Mouse (Mus musculus) myocyte (in vitro differentiated cells): Measurements from ENCODE around the gene Armcx5. TPM values are rescaled to one million over a fixed set of nuclear protein-coding genes. Genes with fewer than 3 reads are reported as not detected.
"Not testable (repeated sequence)": the region's sequence is repeated elsewhere in the genome, so short reads cannot be mapped to it uniquely, and the experiment has no call there.

Experiments
- H3K27me3 ChIP-seq: one replicate; pipeline ENCODE4 v1.6.1; 2011; ENCODE audit not compliant: control insufficient read depth, insufficient read depth, insufficient read length
- H3K36me3 ChIP-seq: one replicate; pipeline ENCODE4 v1.6.1; 2011; ENCODE audit not compliant: control insufficient read depth, insufficient read depth
- H3K4me2 ChIP-seq: one replicate; pipeline ENCODE4 v1.6.1; 2011; ENCODE audit warnings: low read depth, control low read depth
- H3K4me3 ChIP-seq: one replicate; pipeline ENCODE4 v1.5.1; 2011; ENCODE audit warnings: mild to moderate bottlenecking, control low read depth, moderate library complexity
- H3K79me2 ChIP-seq: one replicate; pipeline ENCODE4 v1.6.1; 2011; ENCODE audit not compliant: control insufficient read depth, insufficient read depth
- H3ac ChIP-seq: one replicate; pipeline ENCODE4 v1.6.1; 2011; ENCODE audit not compliant: control insufficient read depth, insufficient read length
- polyA plus RNA-seq: library from polyadenylated mRNA; unstranded; fragments of >200 nt; fragmentation: generic; extraction: Trizol; gene quantifications from one replicate; pipeline ENCODE4 v1.2.1, GENCODE M21; 2012; ENCODE audit warnings: missing spikeins

The Armcx5 gene
- polyA plus RNA-seq, 1 experiment = 1.7 TPM

GRCm38 (mm10) chrX:135796305-135797211 is 54.0 kb downstream of the Armcx5 start:
- H3K36me3 ChIP-seq, H3ac ChIP-seq, H3K4me2 ChIP-seq, H3K4me3 ChIP-seq, H3K27me3 ChIP-seq, H3K79me2 ChIP-seq: not testable (repeated sequence)

Other genes starting within 250 kb of the Armcx5 start
- not detected for gene AV320801, start 248.1 kb upstream of the Armcx5 start, polyA plus RNA-seq
- gene Nxf7, start 144.0 kb upstream of the Armcx5 start, polyA plus RNA-seq = 6.9 TPM
- 0.04 TPM for gene Prame, start 115.0 kb upstream of the Armcx5 start, polyA plus RNA-seq
- gene Tcp11x2, start 48.9 kb upstream of the Armcx5 start, polyA plus RNA-seq = 1.5 TPM
- 0.25 TPM for gene Tmsb15a, start 17.5 kb upstream of the Armcx5 start, polyA plus RNA-seq
- 5.8 TPM for gene Gprasp1, start within 50 bp of the Armcx5 start, polyA plus RNA-seq
- 0.41 TPM for gene Bhlhb9, start 54.9 kb downstream of the Armcx5 start, polyA plus RNA-seq
- gene Gprasp2, start 96.3 kb downstream of the Armcx5 start, polyA plus RNA-seq = 0.14 TPM